Mouse (Mus musculus) hindbrain, embryonic 10.5 days (tissue): ENCODE data around the gene Taar3. TPM values are rescaled to one million over a fixed set of nuclear protein-coding genes. Genes with fewer than 3 reads are reported as not detected.

Experiments used
- DNase-seq: peaks from one replicate; pipeline ENCODE4 v3.0.0-alpha.2; 2017; ENCODE audit warnings: low spot score
- H3K27ac ChIP-seq: fragments of 300-500 bp; sonication (generic); 2 replicates; pipeline ENCODE4 v1.5.1; 2016; ENCODE audit warnings: mild to moderate bottlenecking, moderate library complexity
- H3K27me3 ChIP-seq: fragments of 300-500 bp; sonication (generic); 2 replicates; pipeline ENCODE4 v1.6.1; 2016; ENCODE audit warnings: mild to moderate bottlenecking; ENCODE audit not compliant: poor library complexity, insufficient read depth, severe bottlenecking
- H3K36me3 ChIP-seq: fragments of 300-500 bp; sonication (generic); 2 replicates; pipeline ENCODE4 v1.6.1; 2016; ENCODE audit warnings: mild to moderate bottlenecking, moderate library complexity
- H3K4me1 ChIP-seq: fragments of 300-500 bp; sonication (generic); replicated peaks from 2 replicates; pipeline ENCODE4 v1.6.1; 2016; ENCODE audit warnings: mild to moderate bottlenecking
- H3K4me3 ChIP-seq: fragments of 300-500 bp; sonication (generic); 2 replicates; pipeline ENCODE4 v1.5.1; 2016; ENCODE audit warnings: mild to moderate bottlenecking, moderate library complexity
- H3K9me3 ChIP-seq: fragments of 300-500 bp; sonication (generic); 2 replicates; pipeline ENCODE4 v1.6.1; 2016; ENCODE audit warnings: mild to moderate bottlenecking, moderate library complexity
- WGBS: fragments of 180-500 bp; shearing (Covaris S2); methylation state at CpG from one replicate; pipeline ENCODE4 v1.1.7; 2016; 5-methylcytosine and 5-hydroxymethylcytosine counted together
- polyA plus RNA-seq: library from polyadenylated mRNA; unstranded; fragments of >200 nt; fragmentation: Nextera tagmentation; extraction: Ambion mirVana; gene quantifications from 2 replicates; pipeline ENCODE4 v1.2.1, GENCODE M21; 2016

The Taar3 gene
- not detected in 2 replicates for polyA plus RNA-seq

- 88% methylated on average over 16 of the region's 16 CpGs for WGBS
- no peak for DNase-seq
- Histone ChIP-seq H3K27ac (no peak within 1 kb of the TSS), H3K9me3 (no peaks in the 10 kb centered on the region), H3K4me1 (no peaks in the 10 kb centered on the region), H3K4me3 (no peak within 1 kb of the TSS), H3K36me3 (no peaks in the 10 kb centered on the region), H3K27me3 (no peaks in the 10 kb centered on the region)
These were observed at the start of gene Taar3 for GRCm38 (mm10) chr10:23949508-23950005. Taar3 (plus strand) TSS chr10:23949558.

GRCm38 (mm10) chr10:23901119-23901518 is 48.2 kb upstream of the Taar3 start:
- Histone ChIP-seq H3K9me3 (no peaks in the 10 kb centered on the region), H3K27me3 (no peaks in the 10 kb centered on the region), H3K36me3 (no peaks in the 10 kb centered on the region), H3K4me1 (no peaks in the 10 kb centered on the region), H3K27ac (no peak overlapping the region), H3K4me3 (no peak overlapping the region)
- DNase-seq: no peak
- WGBS: 67% methylated on average over 3 of the region's 3 CpGs

GRCm38 (mm10) chr10:23905661-23906060 is 43.7 kb upstream of the Taar3 start:
- Histone ChIP-seq H3K36me3 (no peaks in the 10 kb centered on the region), H3K4me1 (no peaks in the 10 kb centered on the region), H3K9me3 (no peaks in the 10 kb centered on the region), H3K4me3 (no peak overlapping the region), H3K27ac (no peak overlapping the region), H3K27me3 (no peaks in the 10 kb centered on the region)
- 88% methylated on average over 1 of the region's 1 CpGs for WGBS
- no peak for DNase-seq

DNA sequence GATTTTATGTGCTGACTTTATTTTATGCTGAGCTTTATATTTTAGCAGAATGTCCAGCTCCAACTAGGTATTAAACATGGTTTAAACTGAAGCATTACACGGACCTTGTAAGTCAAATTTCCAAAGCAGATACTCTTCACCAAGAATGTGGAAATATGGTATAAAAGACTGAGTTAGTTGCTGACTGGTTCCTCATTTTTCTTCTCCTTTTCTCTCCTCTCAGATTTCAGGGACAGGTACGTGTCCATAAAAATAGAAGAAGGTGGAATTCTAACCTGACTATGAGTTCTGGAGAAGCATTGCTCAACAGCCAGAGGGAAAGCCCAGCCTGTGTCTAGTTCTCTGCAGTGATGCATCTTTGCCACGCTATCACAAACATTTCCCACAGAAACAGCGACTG is 29.3 kb upstream of the Taar3 start, which contains the start of gene Taar1:
Gene Taar1 (plus strand): TSS at position 301 of the 400 bp plus-strand sequence.
- no peak within 1 kb of the TSS for H3K4me3 ChIP-seq
- H3K27me3 ChIP-seq: no peaks in the 10 kb centered on the region
- H3K36me3 ChIP-seq: no peaks in the 10 kb centered on the region
- 90% methylated on average over 4 of the region's 4 CpGs for WGBS
- 0 out of 2 replicates have a peak, but pooled peaks cover 5% of the 10 kb centered on the region for H3K9me3 ChIP-seq
- no peak for DNase-seq
- H3K27ac ChIP-seq: no peak within 1 kb of the TSS
- no peaks in the 10 kb centered on the region for H3K4me1 ChIP-seq

DNA sequence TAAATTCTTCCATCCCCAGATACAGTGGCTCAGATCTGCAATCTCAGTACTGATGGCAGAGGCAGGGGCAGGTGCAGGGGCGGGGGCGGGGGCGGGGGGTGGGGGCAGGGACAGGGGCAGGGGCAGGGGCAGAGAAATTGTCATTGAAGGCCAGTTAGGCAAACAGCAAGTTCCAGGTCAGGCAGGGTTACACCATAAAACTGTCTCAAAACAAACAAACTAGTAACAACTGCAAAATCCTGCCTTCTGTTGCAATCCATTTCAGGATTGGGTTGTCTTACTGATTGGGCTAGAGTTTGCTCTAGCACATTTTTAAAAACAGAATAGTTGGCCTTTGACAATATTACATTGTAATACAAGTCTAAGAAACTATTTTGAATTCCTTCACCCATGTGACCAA is 26.9 kb upstream of the Taar3 start:
- Histone ChIP-seq H3K9me3 (no peaks in the 10 kb centered on the region), H3K27ac (no peak overlapping the region), H3K36me3 (no peaks in the 10 kb centered on the region), H3K4me1 (no peaks in the 10 kb centered on the region), H3K4me3 (no peak overlapping the region), H3K27me3 (no peaks in the 10 kb centered on the region)
- DNase-seq: no peak
- 77% methylated on average over 3 of the region's 3 CpGs for WGBS

DNA sequence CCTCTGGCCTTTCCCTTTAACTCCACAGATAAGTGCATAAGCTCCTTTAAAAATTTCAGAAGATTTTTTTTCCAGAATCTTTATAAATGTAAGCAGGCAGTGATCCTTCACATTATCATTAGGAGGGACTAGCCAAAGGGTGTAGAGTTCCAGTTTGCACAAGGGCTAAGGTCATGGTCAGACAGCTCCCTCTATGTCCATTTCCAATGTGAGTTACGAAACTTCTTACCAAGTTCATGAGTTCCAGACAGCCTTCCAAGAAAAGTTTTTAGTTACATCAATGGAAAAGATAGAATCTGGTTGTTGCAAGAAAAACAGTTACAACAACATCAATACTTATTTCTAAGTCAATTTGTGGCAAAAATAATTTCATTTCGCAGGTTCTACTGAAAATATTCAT is 25.4 kb upstream of the Taar3 start:
- 88% methylated on average over 2 of the region's 2 CpGs for WGBS
- no peak for DNase-seq
- no peaks in the 10 kb centered on the region for H3K27me3 ChIP-seq
- no peak overlapping the region for H3K4me3 ChIP-seq
- H3K9me3 ChIP-seq: no peaks in the 10 kb centered on the region
- H3K27ac ChIP-seq: no peak overlapping the region
- H3K36me3 ChIP-seq: no peaks in the 10 kb centered on the region
- no peaks in the 10 kb centered on the region for H3K4me1 ChIP-seq

GRCm38 (mm10) chr10:23937613-23938012 is 11.7 kb upstream of the Taar3 start:
- WGBS: 61% methylated on average over 4 of the region's 4 CpGs
- Histone ChIP-seq H3K27ac (no peak overlapping the region), H3K4me1 (0 out of 2 replicates have a peak, but pooled peaks cover 3% of the 10 kb centered on the region)

DNA sequence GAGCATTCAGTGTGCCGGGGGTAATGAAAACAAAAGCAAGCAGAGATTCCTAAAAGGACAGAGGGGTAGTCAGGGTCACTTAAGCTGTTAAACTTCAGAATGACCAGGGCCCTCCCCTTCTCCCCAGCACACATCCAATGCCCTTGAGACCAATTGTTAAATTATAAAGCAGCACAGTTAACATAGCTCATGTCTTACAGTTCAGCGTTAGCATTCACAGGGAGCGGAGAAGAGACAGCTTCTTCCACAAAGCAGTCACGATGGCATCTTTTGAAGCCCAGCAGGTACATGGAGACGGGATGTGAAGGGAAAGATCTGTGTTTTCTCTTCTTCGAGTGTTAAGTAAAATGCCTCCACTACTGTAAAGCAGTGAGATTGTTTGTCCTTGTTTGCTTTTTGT is 11.0 kb upstream of the Taar3 start, which contains the start of gene Taar2:
Gene Taar2 (plus strand): TSS at position 261 of the 400 bp plus-strand sequence.
- H3K4me1 ChIP-seq: 0 out of 2 replicates have a peak, but pooled peaks cover 3% of the 10 kb centered on the region
- no peak within 1 kb of the TSS for H3K4me3 ChIP-seq
- no peak for DNase-seq
- H3K27me3 ChIP-seq: no peaks in the 10 kb centered on the region
- no peaks in the 10 kb centered on the region for H3K36me3 ChIP-seq
- no peak within 1 kb of the TSS for H3K27ac ChIP-seq
- WGBS: 58% methylated on average over 6 of the region's 6 CpGs
- H3K9me3 ChIP-seq: no peaks in the 10 kb centered on the region

More at GRCm38 (mm10) chr10:23937613-23938012, 11.7 kb upstream of the Taar3 start:
- no peak for DNase-seq
- Histone ChIP-seq H3K4me3 (no peak overlapping the region), H3K9me3 (no peaks in the 10 kb centered on the region), H3K27me3 (no peaks in the 10 kb centered on the region), H3K36me3 (no peaks in the 10 kb centered on the region)

- Histone ChIP-seq H3K4me3 (no peak overlapping the region), H3K4me1 (0 out of 2 replicates have a peak, but pooled peaks cover 3% of the 10 kb centered on the region), H3K27me3 (no peaks in the 10 kb centered on the region), H3K27ac (no peak overlapping the region), H3K36me3 (no peaks in the 10 kb centered on the region), H3K9me3 (no peaks in the 10 kb centered on the region)
- WGBS: 75% methylated on average over 5 of the region's 5 CpGs
- DNase-seq: no peak
These were observed 6.9 kb upstream of the Taar3 start for GRCm38 (mm10) chr10:23942465-23942864.

DNA sequence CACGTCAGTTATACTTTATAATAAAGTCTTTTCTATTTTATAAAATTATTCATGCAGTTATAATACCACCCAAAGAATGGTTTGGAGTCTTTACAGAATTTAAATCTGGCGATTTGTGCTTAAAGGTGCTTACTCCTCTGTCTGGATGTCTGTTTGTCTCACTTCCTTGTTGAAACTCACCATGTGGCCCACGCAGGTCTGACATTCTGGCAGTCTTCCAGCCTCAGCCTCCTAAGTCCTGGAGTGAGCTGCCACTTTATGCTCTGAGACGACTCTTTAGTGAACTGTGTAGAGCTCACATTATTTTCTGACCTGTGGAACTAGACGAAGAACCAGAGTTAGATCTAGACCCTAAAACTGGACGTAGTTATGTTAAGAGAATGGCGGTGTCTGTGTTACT is 1.3 kb upstream of the Taar3 start:
- H3K4me1 ChIP-seq: no peaks in the 10 kb centered on the region
- H3K27me3 ChIP-seq: no peaks in the 10 kb centered on the region
- DNase-seq: no peak
- WGBS: 80% methylated on average over 7 of the region's 7 CpGs
- no peak overlapping the region for H3K4me3 ChIP-seq
- H3K36me3 ChIP-seq: no peaks in the 10 kb centered on the region
- H3K27ac ChIP-seq: no peak overlapping the region
- H3K9me3 ChIP-seq: no peaks in the 10 kb centered on the region

- H3K9me3 ChIP-seq: no peaks in the 10 kb centered on the region
- no peaks in the 10 kb centered on the region for H3K27me3 ChIP-seq
- H3K36me3 ChIP-seq: no peaks in the 10 kb centered on the region
- no peak overlapping the region for H3K4me3 ChIP-seq
- no peaks in the 10 kb centered on the region for H3K4me1 ChIP-seq
- DNase-seq: no peak
- 88% methylated on average over 6 of the region's 6 CpGs for WGBS
- H3K27ac ChIP-seq: no peak overlapping the region
These were observed 2.4 kb downstream of the Taar3 start for GRCm38 (mm10) chr10:23951714-23952113.

- Histone ChIP-seq H3K4me1 (no peaks in the 10 kb centered on the region), H3K4me3 (no peak overlapping the region), H3K27me3 (no peaks in the 10 kb centered on the region), H3K27ac (no peak overlapping the region), H3K36me3 (no peaks in the 10 kb centered on the region), H3K9me3 (no peaks in the 10 kb centered on the region)
- 75% methylated on average over 3 of the region's 3 CpGs for WGBS
- DNase-seq: no peak
These were observed 9.7 kb downstream of the Taar3 start for GRCm38 (mm10) chr10:23959071-23959470.

- 93% methylated on average over 13 of the region's 13 CpGs for WGBS
- no peak for DNase-seq
- Histone ChIP-seq H3K4me3 (no peak within 1 kb of the TSS), H3K27me3 (no peaks in the 10 kb centered on the region), H3K9me3 (no peaks in the 10 kb centered on the region), H3K36me3 (no peaks in the 10 kb centered on the region), H3K4me1 (no peaks in the 10 kb centered on the region), H3K27ac (no peak within 1 kb of the TSS)
These were observed 11.1 kb downstream of the Taar3 start, which contains the start of gene Taar4 for GRCm38 (mm10) chr10:23960444-23960915. Taar4 (plus strand) TSS chr10:23960494.
